Mouse (Mus musculus) stomach, postnatal 0 days (tissue): ENCODE data around the gene Ap5z1. TPM values are rescaled to one million over a fixed set of nuclear protein-coding genes. Genes with fewer than 3 reads are reported as not detected.

Experiments used
- ATAC-seq: fragments of 200-750 bp; cut with Nextera tagmentation; 2 replicates; pipeline ENCODE4 v1.8.0; 2017; ENCODE audit not compliant: low FRiP score, low TSS enrichment
- DNase-seq: peaks from one replicate; pipeline ENCODE4 v3.0.0-alpha.2; 2016; ENCODE audit warnings: low spot score
- H3K27ac ChIP-seq: fragments of 300-500 bp; sonication (generic); replicated peaks from 2 replicates; pipeline ENCODE4 v1.5.1; 2014; ENCODE audit warnings: mild to moderate bottlenecking, control low read depth
- H3K27me3 ChIP-seq: fragments of 300-500 bp; sonication (generic); 2 replicates; pipeline ENCODE4 v1.6.1; 2014; ENCODE audit warnings: low read length; ENCODE audit not compliant: control insufficient read depth, insufficient read depth
- H3K36me3 ChIP-seq: fragments of 300-500 bp; sonication (generic); 2 replicates; pipeline ENCODE4 v1.6.1; 2014; ENCODE audit warnings: low read length, mixed read lengths; ENCODE audit not compliant: control insufficient read depth, insufficient read depth
- H3K4me1 ChIP-seq: fragments of 300-500 bp; sonication (generic); replicated peaks from 2 replicates; pipeline ENCODE4 v1.6.1; 2014; ENCODE audit warnings: antibody characterized with exemption; ENCODE audit not compliant: control insufficient read depth, insufficient read depth
- H3K4me2 ChIP-seq: fragments of 300-500 bp; sonication (generic); replicated peaks from 2 replicates; pipeline ENCODE4 v1.6.1; 2014; ENCODE audit warnings: low read depth, mild to moderate bottlenecking, control low read depth, moderate library complexity
- H3K4me3 ChIP-seq: fragments of 300-500 bp; sonication (generic); 2 replicates; pipeline ENCODE4 v1.5.1; 2014; ENCODE audit warnings: low read depth, low read length, control low read depth
- H3K9ac ChIP-seq: fragments of 300-500 bp; sonication (generic); 2 replicates; pipeline ENCODE4 v1.6.1; 2014; ENCODE audit warnings: mild to moderate bottlenecking, low read length, control low read depth, mixed read lengths
- H3K9me3 ChIP-seq: fragments of 300-500 bp; sonication (generic); 2 replicates; pipeline ENCODE4 v1.6.1; 2016; ENCODE audit warnings: low read length; ENCODE audit not compliant: control insufficient read depth
- CTCF ChIP-seq: IDR thresholded peaks from 2 replicates; pipeline ENCODE4 v1.5.1; 2016; ENCODE audit warnings: antibody characterized with exemption, low read depth, mild to moderate bottlenecking, moderate library complexity
- EP300 ChIP-seq: optimal IDR thresholded peaks from 2 replicates; pipeline ENCODE3; 2016; ENCODE audit warnings: antibody characterized with exemption
- WGBS: fragments of 180-500 bp; shearing (Covaris S2); extraction: QIAGEN DNeasy Blood & Tissue Kit; methylation state at CpG from one replicate; pipeline ENCODE4 v1.1.7; 2014; 5-methylcytosine and 5-hydroxymethylcytosine counted together
- polyA plus RNA-seq: library from polyadenylated mRNA; unstranded; fragments of >200 nt; fragmentation: Nextera tagmentation; extraction: Ambion mirVana; gene quantifications from 2 replicates; pipeline ENCODE4 v1.2.1, GENCODE M21; 2015

The Ap5z1 gene
- polyA plus RNA-seq, 1 experiment from 2014 or later = 4.2 TPM

DNA sequence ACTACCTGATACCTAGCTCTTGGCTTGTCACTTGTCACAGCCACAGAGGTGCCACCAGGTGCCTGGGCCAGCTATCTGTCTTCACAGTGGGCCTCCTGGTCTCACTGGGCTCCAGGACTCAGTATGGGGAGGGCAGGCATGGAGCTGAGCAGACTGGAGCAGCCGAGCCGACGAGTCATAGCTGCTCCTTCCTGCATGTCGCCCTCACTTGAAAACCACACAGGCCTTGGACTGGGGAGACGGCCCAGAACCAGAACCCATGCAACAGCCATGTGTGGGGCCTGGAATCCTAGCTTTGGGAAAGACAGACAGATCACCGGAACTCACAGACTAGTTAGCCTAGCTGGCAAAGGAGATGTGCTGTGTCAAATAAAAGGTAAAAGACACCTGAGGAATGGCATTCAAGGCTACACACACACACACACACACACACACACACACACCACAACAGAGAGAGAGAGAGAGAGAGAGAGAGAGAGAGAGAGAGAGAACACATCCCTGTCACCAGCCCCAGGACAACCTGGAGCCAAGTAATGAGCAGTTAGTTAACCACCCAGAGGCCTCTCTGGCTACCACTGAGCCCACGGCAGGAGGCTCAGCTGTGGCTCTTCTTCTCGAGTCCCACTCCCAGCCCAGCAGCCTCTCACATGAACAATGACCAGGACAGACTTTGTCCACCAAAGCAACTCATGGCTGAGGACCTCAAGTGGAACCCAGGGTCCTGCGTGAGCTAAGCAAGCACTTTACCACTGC, 26.4 kb downstream of the Ap5z1 start:
- 59% methylated on average over 9 of the region's 9 CpGs for WGBS
- no peaks in the 10 kb centered on the region for H3K27me3 ChIP-seq
- no peaks in the 10 kb centered on the region for H3K9me3 ChIP-seq
- DNase-seq (no peak), ATAC-seq (no peak)
- H3K4me1 ChIP-seq = no peaks in the 10 kb centered on the region
- H3K9ac ChIP-seq = no peak overlapping the region
- H3K4me2 ChIP-seq = no peak overlapping the region
- no peaks in the 10 kb centered on the region for H3K36me3 ChIP-seq
- TF ChIP-seq EP300 (no peak), CTCF (no peak)
- H3K4me3 ChIP-seq = no peak overlapping the region
- H3K27ac ChIP-seq = no peak overlapping the region

- H3K4me2 ChIP-seq = no peak overlapping the region
- TF ChIP-seq EP300 (no peak), CTCF (no peak)
- H3K4me3 ChIP-seq = no peak overlapping the region
- no peaks in the 10 kb centered on the region for H3K27me3 ChIP-seq
- ATAC-seq (no peak), DNase-seq (no peak)
- no peak overlapping the region for H3K27ac ChIP-seq
- H3K9me3 ChIP-seq = no peaks in the 10 kb centered on the region
- no peak overlapping the region for H3K9ac ChIP-seq
- 85% methylated on average over 3 of the region's 3 CpGs for WGBS
- no peaks in the 10 kb centered on the region for H3K36me3 ChIP-seq
- H3K4me1 ChIP-seq = no peaks in the 10 kb centered on the region
These were observed 29.6 kb downstream of the Ap5z1 start for GRCm38 (mm10) chr5:142493307-142493706.

- H3K4me1 ChIP-seq = no peaks in the 10 kb centered on the region
- no peak overlapping the region for H3K9ac ChIP-seq
- H3K4me3 ChIP-seq = no peak overlapping the region
- H3K27me3 ChIP-seq = no peaks in the 10 kb centered on the region
- H3K27ac ChIP-seq = no peak overlapping the region
- ATAC-seq = no peak
- H3K4me2 ChIP-seq = no peak overlapping the region
- no peaks in the 10 kb centered on the region for H3K36me3 ChIP-seq
- no peak for DNase-seq
- TF ChIP-seq CTCF (no peak), EP300 (no peak)
- H3K9me3 ChIP-seq = no peaks in the 10 kb centered on the region
- 53% methylated on average over 14 of the region's 14 CpGs for WGBS
These were observed 31.8 kb downstream of the Ap5z1 start for GRCm38 (mm10) chr5:142495321-142496096.

DNA sequence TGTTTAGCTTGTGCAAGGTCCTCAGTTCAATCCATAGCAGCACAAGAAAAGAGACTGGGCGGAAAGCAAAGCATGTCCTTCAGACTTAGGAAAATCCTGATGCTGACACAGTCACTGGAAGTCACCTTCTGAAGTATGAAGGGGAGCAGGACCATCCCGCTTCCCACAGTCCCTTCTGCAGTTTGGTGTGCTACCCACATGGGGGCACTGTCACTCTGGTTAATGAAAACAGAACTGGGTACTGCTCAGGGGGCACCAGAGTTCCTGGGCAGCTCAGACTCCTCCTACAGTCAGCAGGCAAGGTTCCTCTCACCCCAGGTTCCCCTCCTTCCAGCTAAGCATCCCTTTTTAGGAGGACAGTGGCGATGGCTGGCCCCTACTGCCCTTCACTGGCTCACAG, 35.2 kb downstream of the Ap5z1 start:
- no peak overlapping the region for H3K4me2 ChIP-seq
- DNase-seq = no peak
- H3K4me1 ChIP-seq = no peaks in the 10 kb centered on the region
- H3K9me3 ChIP-seq = no peaks in the 10 kb centered on the region
- TF ChIP-seq EP300 (no peak), CTCF (peak; percentile 76)
- H3K27ac ChIP-seq = no peak overlapping the region
- no peaks in the 10 kb centered on the region for H3K27me3 ChIP-seq
- no peak overlapping the region for H3K4me3 ChIP-seq
- 51% methylated on average over 3 of the region's 3 CpGs for WGBS
- no peak overlapping the region for H3K9ac ChIP-seq
- H3K36me3 ChIP-seq = no peaks in the 10 kb centered on the region
- ATAC-seq = no peak

- WGBS = 69% methylated on average over 10 of the region's 10 CpGs
- DNase-seq = peak; percentile 53
- no peaks in the 10 kb centered on the region for H3K4me1 ChIP-seq
These were observed 37.2 kb downstream of the Ap5z1 start for GRCm38 (mm10) chr5:142500918-142501317.

GRCm38 (mm10) chr5:142502414-142502813, 38.7 kb downstream of the Ap5z1 start:
- H3K4me1 ChIP-seq = no peaks in the 10 kb centered on the region
- H3K27me3 ChIP-seq = no peaks in the 10 kb centered on the region
- no peak overlapping the region for H3K4me3 ChIP-seq
- ATAC-seq (peak; percentile 86), DNase-seq (peak; percentile 86)
- 11% methylated on average over 3 of the region's 3 CpGs for WGBS
- no peak overlapping the region for H3K27ac ChIP-seq
- no peak overlapping the region for H3K9ac ChIP-seq
- no peaks in the 10 kb centered on the region for H3K9me3 ChIP-seq
- H3K36me3 ChIP-seq = no peaks in the 10 kb centered on the region
- no peak overlapping the region for H3K4me2 ChIP-seq
- TF ChIP-seq EP300 (no peak), CTCF (peak; percentile 90)

More at GRCm38 (mm10) chr5:142500918-142501317, 37.2 kb downstream of the Ap5z1 start:
- no peaks in the 10 kb centered on the region for H3K36me3 ChIP-seq
- no peak overlapping the region for H3K27ac ChIP-seq
- no peak overlapping the region for H3K4me2 ChIP-seq
- no peaks in the 10 kb centered on the region for H3K9me3 ChIP-seq
- H3K4me3 ChIP-seq = no peak overlapping the region
- H3K27me3 ChIP-seq = no peaks in the 10 kb centered on the region
- no peak overlapping the region for H3K9ac ChIP-seq
- TF ChIP-seq CTCF = no peak
- TF ChIP-seq EP300 = no peak
- peak; percentile 21; the same call in 1 of the 2 replicates for ATAC-seq
